Mouse (Mus musculus): Measurements from ENCODE around the gene Mdga1.

Mdga1 gene

DNA sequence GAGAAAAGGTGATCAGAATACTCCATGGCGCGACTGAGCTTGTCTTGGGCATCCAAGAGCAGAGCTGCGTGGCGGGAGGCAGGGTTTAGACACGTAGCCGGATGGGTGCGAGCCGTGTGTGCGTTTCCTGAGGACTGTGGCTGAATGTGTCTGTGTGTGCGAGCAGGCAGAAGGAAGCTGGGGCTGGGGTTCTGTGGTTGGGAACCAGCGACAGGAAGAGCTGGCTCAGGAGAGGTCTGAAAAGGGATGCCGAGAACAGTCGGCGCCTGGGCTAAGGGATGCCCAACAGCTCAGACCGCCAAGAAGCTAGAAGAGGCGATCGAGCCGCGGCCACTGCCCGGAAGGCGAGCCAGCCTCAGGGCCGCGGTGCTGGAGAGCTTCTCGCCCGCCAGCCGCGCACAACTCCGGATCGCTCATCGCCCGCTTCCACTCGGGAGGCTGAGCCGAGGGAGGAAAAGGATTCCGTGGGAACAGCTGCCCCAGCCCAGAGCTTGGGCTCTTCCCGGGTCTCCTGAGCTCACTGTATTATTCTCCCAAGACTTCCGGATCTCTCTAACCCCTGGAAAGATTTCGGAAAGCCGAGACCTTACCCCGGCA lies 83.1 kb downstream of the Mdga1 start:
- DNase-seq (ENCODE audit: low spot score in 2 of 2) = no peak

GRCm38 (mm10) chr17:29886061-29886460 lies 83.8 kb downstream of the Mdga1 start:
- DNase-seq (ENCODE audit: low spot score in 2 of 2) = no peak

DNA sequence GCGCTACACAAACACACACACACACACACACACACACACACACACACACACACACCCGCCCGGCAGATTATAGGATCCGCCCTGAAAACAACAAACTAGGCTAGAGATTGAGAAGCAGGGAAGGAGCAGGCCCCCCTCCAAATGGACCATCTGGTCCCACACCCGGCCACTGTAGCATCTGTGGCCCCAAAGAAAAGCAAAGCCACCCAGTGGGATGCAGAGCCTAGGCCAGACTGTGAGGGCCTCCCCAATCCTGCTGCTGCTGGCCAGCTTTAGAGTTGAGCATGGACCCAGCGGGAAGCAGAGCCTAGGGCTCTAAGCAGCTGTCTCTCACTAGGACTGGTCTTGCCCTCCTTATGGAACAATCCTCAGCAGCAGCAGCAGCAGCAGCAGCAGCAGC lies 85.3 kb downstream of the Mdga1 start:
- no peak for DNase-seq (ENCODE audit: low spot score in 2 of 2)

DNA sequence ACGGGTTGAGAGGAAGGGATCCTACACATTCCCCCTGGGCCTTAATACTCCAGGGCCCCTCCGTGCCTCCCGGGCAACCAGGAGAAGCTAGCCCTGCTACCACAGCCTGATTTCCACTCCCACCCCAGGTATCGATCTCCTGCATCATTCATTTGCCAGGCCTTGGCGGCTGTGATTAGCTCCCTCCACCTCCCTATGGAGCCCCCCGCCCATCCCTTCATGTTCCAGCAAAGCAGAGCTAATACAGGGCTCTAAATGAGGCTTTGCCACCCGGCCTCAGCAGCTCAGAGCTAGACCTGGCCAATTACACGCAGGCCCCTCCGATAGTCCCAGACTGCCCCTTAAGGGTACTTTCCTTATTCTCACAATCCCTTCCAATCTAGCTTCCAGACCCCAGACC lies 86.5 kb downstream of the Mdga1 start:
- no peak for DNase-seq (ENCODE audit: low spot score in 2 of 2)

- DNase-seq (ENCODE audit: low spot score in 2 of 2) = no peak
Measured at GRCm38 (mm10) chr17:29882885-29883284, 87.0 kb downstream of the Mdga1 start.

DNA sequence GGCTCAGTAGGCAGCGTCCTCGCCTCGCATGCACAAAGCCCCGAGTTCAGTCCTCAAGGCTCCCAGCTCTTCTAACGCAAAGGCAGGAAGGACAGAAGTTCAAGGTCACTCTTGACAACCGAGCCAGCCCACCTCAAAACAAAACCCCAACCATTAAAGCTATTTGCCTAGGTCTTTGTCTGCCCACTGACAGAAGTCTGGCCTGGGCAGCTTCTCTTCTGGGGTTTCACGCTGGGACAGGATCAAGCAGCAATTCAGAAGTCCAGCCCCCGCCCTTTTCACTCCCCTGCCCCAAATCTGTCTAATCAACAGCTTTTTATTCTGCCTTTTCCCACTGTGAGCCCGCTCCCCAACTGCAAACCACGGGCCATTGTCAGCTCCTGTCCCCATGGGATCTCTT lies 89.6 kb downstream of the Mdga1 start:
- no peak for DNase-seq (ENCODE audit: low spot score in 2 of 2)

- no peak for DNase-seq (ENCODE audit: low spot score in 2 of 2)
Measured at GRCm38 (mm10) chr17:29878990-29879389, 90.9 kb downstream of the Mdga1 start.

DNA sequence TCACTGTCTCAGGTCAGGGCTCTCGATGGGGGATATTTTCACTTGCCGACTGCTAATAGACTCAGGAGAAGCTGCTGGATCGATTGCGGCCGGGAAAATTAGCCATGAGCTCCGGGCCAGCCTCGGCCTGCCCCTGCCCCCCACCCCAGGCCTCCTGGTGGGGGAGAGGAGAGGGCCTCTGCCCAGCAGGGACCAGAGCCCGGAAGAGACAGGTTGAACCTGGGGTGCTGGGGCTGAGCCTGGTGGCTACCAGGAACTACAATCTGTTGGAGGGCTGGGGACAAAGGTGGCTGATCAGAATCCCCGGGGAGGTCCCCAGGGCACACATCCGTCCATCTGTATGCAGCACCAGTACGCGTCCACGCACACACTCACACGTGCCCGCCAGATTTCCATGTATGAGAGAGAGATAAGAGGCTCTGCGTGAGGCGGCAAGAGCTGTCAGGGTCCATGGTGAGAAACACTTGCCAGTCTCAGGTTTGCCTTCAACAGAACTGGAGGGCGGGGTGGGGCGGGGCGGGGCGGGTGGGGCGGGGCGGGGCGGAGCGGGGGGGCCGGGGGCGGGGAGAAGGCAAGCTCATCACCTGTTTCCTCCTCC lies 95.7 kb downstream of the Mdga1 start:
- DNase-seq (ENCODE audit: low spot score in 2 of 2) = no peak

DNA sequence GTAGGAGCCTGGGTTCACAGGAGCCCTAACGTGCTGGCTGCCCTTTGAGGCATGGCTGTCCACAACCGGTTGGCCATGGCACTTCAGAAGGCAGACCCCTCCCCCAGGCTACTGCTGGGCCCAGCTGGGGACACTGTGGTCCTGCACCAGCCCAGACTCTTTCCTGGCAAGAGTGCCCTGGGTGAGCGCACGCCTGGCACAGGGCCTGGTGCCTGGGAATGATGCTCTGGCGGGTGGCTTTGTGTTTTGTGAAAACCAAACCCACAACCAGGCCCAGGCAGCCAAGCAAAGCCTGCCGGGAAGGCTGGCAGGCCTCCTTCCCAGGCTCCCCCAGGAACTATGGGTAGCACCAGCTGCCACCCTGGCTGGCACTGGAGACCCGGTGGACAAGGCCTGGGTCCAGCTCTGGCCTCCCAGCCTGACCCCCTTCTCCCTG lies 96.3 kb downstream of the Mdga1 start:
- DNase-seq (ENCODE audit: low spot score in 2 of 2) = peak; percentile 73 to 91

GRCm38 (mm10) chr17:29870316-29870715 lies 99.6 kb downstream of the Mdga1 start:
- DNase-seq (ENCODE audit: low spot score in 2 of 2) = no peak

GRCm38 (mm10) chr17:29865914-29866313 lies 104.0 kb downstream of the Mdga1 start:
- no peak for DNase-seq (ENCODE audit: low spot score in 2 of 2)

DNA sequence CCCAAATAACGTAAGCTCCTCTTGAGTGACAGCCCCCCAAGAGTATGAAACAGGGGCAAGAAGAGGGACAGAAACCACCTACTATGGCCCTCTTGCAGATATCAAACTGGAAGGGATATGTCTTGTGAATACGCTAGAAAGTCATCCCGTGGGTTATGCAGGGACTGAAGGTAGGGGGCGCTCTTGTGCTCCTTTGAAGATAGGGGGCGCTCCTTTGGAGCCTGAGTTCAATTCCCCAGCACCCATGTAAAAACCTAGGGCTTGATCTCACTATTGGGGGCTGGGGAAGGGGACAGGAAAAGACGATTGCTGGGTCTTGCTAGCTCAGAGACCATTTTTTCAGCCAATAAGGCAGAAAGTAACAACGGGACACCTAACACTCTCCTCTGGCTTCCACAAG lies 105.4 kb downstream of the Mdga1 start:
- no peak for DNase-seq (ENCODE audit: low spot score in 2 of 2)

GRCm38 (mm10) chr17:29859788-29860283 lies 110.1 kb downstream of the Mdga1 start:
- DNase-seq (ENCODE audit: low spot score in 2 of 2) = no peak

DNA sequence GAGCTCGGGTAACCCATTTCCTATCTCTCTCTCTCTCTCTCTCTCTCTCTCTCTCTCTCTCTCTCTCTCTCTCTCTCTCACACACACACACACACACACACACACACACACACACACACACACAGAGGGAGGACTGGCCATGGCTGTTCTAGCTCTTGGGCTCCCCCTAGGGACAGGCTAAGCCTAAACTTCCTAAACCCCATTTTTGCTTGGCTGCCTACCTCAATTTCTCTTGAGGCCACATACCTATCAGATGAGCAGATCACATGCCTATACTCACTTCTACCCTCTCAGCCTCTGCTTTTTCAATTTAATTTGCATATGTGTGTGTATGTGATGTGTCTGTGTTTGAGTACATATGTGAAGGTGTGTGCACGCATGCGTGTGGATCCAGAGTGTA lies 111.1 kb downstream of the Mdga1 start:
- DNase-seq (ENCODE audit: low spot score in 2 of 2) = peak in 1 of 2 experiments; percentile 29

GRCm38 (mm10) chr17:29855702-29856580 lies 113.9 kb downstream of the Mdga1 start:
- no peak for DNase-seq (ENCODE audit: low spot score in 2 of 2)

- no peak for DNase-seq (ENCODE audit: low spot score in 2 of 2)
Measured at GRCm38 (mm10) chr17:29854835-29855234, 115.1 kb downstream of the Mdga1 start.

DNA sequence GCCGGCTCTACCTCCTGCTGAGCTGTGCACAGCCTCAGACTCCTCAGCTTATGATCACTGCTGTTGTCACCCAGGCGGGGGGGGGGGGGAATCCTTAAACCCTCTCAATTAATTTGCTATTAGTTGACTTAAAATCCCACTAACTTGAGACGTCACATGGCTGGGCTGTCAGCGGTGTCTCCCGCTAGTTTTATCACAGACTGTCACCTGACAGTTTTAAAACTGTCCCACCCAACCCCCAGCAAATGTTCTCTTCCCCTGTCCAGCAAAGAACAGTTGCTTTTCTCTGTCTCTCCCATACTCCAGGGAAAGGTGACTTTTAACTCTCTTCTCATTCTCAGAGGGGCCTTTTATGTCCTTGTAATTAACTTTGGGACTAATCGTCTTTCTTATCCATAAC lies 115.5 kb downstream of the Mdga1 start:
- no peak for DNase-seq (ENCODE audit: low spot score in 2 of 2)

- DNase-seq (ENCODE audit: low spot score in 2 of 2) = no peak
Measured at GRCm38 (mm10) chr17:29852846-29853486, 116.9 kb downstream of the Mdga1 start.

GRCm38 (mm10) chr17:29849436-29849797 lies 120.5 kb downstream of the Mdga1 start:
- DNase-seq (ENCODE audit: low spot score in 2 of 2) = no peak

DNA sequence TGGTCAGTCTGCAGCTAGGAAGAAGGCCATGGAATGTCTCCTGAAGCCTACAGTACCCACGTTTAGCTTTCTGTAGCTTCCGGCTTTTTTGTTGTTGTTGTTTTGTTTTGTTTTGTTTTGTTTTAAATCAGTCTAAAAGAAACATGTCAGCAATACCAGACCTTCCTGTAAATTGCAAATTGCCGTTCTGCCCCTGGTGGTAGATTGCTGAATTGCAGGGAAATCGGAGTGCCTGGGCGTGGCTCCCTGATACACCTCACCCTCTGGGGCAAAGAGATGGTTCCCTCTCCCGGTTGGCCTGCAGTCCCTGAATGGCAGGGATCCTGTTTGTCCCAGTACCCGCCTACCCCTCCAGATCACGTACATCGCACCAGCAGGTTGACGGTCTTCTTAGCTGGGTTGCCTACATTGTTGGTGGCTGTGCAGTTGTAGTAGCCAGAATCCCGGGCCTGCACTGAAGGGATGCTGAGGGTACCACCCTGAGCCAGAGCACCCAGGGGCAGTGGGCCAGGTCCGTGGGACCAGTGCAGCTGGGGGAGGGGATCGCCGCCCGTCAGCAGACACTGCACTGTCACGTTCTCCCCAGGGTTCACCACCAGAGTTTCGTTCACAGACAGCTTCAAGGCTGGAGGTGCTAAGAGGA lies 121.0 kb downstream of the Mdga1 start:
- DNase-seq (ENCODE audit: low spot score in 2 of 2) = peak in 1 of 2 experiments; percentile 73

DNA sequence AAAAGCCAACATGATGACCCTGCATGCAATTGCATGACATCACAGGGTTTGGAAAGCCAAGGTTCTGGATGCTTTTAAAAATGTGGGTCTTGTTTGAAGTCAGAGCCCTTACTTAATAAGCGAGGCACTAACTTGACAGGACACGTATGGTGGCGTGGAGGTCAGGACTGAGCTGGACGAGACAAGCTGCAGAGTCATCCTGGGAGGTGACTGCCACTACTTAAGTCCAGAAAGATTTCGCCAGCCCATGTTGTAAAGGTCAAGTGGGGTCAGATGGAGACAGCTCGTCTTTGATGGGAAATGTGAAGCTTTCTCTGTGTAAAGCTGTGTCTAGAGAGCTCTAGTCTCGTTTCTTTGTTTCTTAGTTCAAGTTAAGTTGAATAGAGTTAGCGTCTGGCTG lies 122.6 kb downstream of the Mdga1 start:
- no peak for DNase-seq (ENCODE audit: low spot score in 2 of 2)

DNA sequence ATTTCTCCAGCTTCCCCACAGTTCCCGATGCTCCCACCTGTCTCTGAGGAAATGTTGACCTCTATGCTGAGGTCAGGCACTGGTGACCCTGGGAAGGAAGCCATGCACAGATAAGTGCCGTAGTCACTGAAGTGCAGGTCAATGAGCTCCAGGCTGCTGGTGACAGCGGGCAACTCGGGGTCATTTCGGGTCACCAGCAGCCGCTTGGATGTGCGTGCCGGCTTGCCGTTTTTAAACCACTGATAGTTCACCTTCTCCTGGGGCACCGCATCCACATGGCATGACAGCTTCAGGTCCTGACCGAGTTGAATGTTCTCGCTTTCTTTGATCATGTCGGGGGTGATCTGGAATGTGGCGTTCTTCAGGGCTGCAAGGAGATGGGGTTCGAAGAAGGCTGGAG lies 123.6 kb downstream of the Mdga1 start:
- no peak for DNase-seq (ENCODE audit: low spot score in 2 of 2)
